Mouse (Mus musculus) small intestine, adult 2 months (tissue): ENCODE results near the gene Arhgap35. TPM values are rescaled to one million over a fixed set of nuclear protein-coding genes. Genes with fewer than 3 reads are reported as not detected.

Experiments
- H3K27ac ChIP-seq: fragments of 200-500 bp; 2 replicates; pipeline ENCODE4 v1.5.1; 2012; ENCODE audit warnings: low read depth, low read length, control low read depth, inconsistent platforms; ENCODE audit not compliant: insufficient read depth
- H3K27me3 ChIP-seq: fragments of 200-500 bp; 2 replicates; pipeline ENCODE4 v1.6.1; 2012; ENCODE audit warnings: mild to moderate bottlenecking, moderate library complexity, low read length, inconsistent platforms; ENCODE audit not compliant: control insufficient read depth, insufficient read depth
- H3K36me3 ChIP-seq: fragments of 200-500 bp; 2 replicates; pipeline ENCODE4 v1.6.1; 2012; ENCODE audit warnings: mild to moderate bottlenecking, low read length, control low read depth, inconsistent platforms; ENCODE audit not compliant: control insufficient read depth, insufficient read depth
- H3K4me1 ChIP-seq: fragments of 200-500 bp; 2 replicates; pipeline ENCODE4 v1.6.1; 2012; ENCODE audit warnings: low read length, inconsistent platforms, mixed read lengths; ENCODE audit not compliant: control insufficient read depth, insufficient read depth, insufficient read length
- H3K4me3 ChIP-seq: fragments of 200-500 bp; 2 replicates; pipeline ENCODE4 v1.5.1; 2012; ENCODE audit warnings: low read depth, mild to moderate bottlenecking, control low read depth, inconsistent platforms, low read length, moderate library complexity
- CTCF ChIP-seq: fragments of 200-500 bp; IDR thresholded peaks from 2 replicates; pipeline ENCODE4 v1.5.1; 2012; ENCODE audit warnings: low read depth, mild to moderate bottlenecking, control low read depth, inconsistent platforms, low read length, moderate library complexity, mixed read lengths; ENCODE audit not compliant: insufficient replicate concordance, insufficient read length; ENCODE audit errors: extremely low read depth
- POLR2A ChIP-seq: fragments of 200-500 bp; IDR thresholded peaks from 2 replicates; pipeline ENCODE4 v1.6.1; 2012; ENCODE audit warnings: low read depth, mild to moderate bottlenecking, control low read depth, inconsistent platforms, low read length, moderate library complexity
- WGBS: fragments of 180-500 bp; shearing (Covaris S2); methylation state at CpG from one replicate; pipeline ENCODE4 v1.1.7; 2018; 5-methylcytosine and 5-hydroxymethylcytosine counted together
- polyA plus RNA-seq: library from polyadenylated mRNA; depleted of rRNA; stranded (reverse); fragments of >200 nt; gene quantifications from 2 replicates; pipeline ENCODE4 v1.2.3, GENCODE M21; 2012

Gene Arhgap35
- polyA plus RNA-seq, 1 experiment: 11.6 TPM

DNA sequence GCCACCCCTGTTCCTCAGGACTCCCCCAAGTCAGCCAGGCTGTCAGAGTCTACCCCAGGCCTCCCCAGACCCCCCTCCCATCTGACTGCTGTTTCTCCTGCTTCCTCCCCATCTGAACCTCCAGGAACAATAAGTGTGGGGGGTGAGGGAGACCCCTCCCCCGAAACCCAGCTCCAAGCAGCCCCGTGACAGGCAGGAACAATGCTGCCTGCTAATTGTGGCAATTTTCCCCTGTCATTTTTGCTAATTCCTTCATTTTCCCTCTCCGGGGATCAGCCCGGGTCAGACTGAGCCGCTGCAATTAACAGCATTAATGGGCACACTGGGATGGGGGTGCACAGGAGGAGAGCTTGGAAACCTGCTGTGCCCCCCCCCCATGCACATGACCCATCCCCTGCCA, 146.7 kb downstream of the Arhgap35 start:
- Histone ChIP-seq H3K36me3 (no peaks in the 10 kb centered on the region), H3K27ac (no peak overlapping the region), H3K4me3 (no peak overlapping the region), H3K27me3 (peaks cover 11% of the 10 kb centered on the region; the same call in 1 of the 2 replicates), H3K4me1 (peaks cover 3% of the 10 kb centered on the region; the same call in 1 of the 2 replicates)
- WGBS: 45% methylated on average over 5 of the region's 5 CpGs
- TF ChIP-seq POLR2A (no peak), CTCF (no peak)

GRCm38 (mm10) chr7:16466565-16466964, 148.2 kb downstream of the Arhgap35 start:
- Histone ChIP-seq H3K4me1 (peaks cover 3% of the 10 kb centered on the region; the same call in 1 of the 2 replicates), H3K27ac (no peak overlapping the region), H3K36me3 (no peaks in the 10 kb centered on the region), H3K27me3 (peaks cover 3% of the 10 kb centered on the region; the same call in 1 of the 2 replicates), H3K4me3 (no peak overlapping the region)
- TF ChIP-seq POLR2A (no peak), CTCF (peak; percentile 48; the same call in 1 of the 2 replicates)
- 68% methylated on average over 4 of the region's 4 CpGs for WGBS

DNA sequence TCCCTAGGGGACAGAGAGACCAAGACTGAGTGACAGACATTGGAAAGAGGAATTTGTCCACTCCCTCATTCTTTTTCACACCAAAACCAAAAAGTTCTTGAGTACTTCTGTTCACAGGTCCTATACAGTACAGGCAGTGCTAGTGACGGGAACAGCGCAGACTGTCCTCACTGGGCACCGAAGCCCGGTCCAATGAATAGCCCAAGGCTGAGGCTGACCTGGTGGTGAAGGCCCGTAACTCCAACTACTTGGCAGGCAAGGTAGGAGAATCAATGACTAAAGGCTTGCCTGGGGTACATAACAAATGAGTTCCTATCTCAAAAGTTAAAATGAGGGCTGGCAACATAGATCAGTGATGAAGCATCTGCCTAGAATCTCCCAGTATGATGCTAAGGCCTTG, 149.2 kb downstream of the Arhgap35 start:
- WGBS: 93% methylated on average over 5 of the region's 5 CpGs
- Histone ChIP-seq H3K4me3 (no peak overlapping the region), H3K4me1 (peaks cover 3% of the 10 kb centered on the region; the same call in 1 of the 2 replicates), H3K27me3 (0 out of 2 replicates have a peak, but pooled peaks cover 2% of the 10 kb centered on the region), H3K36me3 (no peaks in the 10 kb centered on the region), H3K27ac (no peak overlapping the region)
- no peak for TF ChIP-seq CTCF
- no peak for TF ChIP-seq POLR2A

GRCm38 (mm10) chr7:16465160-16465559, 149.6 kb downstream of the Arhgap35 start:
- Histone ChIP-seq H3K4me1 (peaks cover 3% of the 10 kb centered on the region; the same call in 1 of the 2 replicates), H3K27ac (no peak overlapping the region), H3K27me3 (0 out of 2 replicates have a peak, but pooled peaks cover 2% of the 10 kb centered on the region), H3K4me3 (no peak overlapping the region), H3K36me3 (no peaks in the 10 kb centered on the region)
- WGBS: 5% methylated on average over 8 of the region's 8 CpGs
- peak; percentile 93; the same call in 1 of the 2 replicates for TF ChIP-seq CTCF
- TF ChIP-seq POLR2A: no peak

DNA sequence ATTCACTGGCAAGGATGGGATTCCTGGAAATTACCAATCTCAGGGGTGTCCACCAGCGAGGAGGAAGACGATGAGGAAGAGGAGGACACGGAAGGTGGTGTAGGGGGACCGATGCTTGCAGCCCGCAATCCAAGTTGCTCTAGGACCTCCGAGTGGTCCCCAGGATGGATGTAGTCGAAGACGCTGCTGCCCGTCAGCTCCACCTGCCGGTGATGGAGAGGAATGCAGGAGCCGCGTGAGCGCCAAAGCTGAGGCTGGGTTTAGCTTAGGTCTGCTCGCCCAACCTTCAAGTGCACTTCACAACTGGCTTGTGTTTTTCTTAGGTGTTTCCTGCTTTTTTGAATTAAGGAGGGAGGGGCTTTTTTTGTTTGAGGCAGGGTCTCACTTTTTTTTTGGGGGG, 151.6 kb downstream of the Arhgap35 start:
- Histone ChIP-seq H3K27ac (no peak overlapping the region), H3K36me3 (no peaks in the 10 kb centered on the region), H3K27me3 (0 out of 2 replicates have a peak, but pooled peaks cover 2% of the 10 kb centered on the region), H3K4me3 (no peak overlapping the region), H3K4me1 (no peaks in the 10 kb centered on the region)
- TF ChIP-seq CTCF: peak; percentile 95
- no peak for TF ChIP-seq POLR2A
- WGBS: 1% methylated on average over 14 of the region's 14 CpGs

GRCm38 (mm10) chr7:16461705-16462104, 153.1 kb downstream of the Arhgap35 start:
- Histone ChIP-seq H3K4me1 (no peaks in the 10 kb centered on the region), H3K4me3 (no peak overlapping the region), H3K27ac (no peak overlapping the region), H3K27me3 (0 out of 2 replicates have a peak, but pooled peaks cover 2% of the 10 kb centered on the region), H3K36me3 (no peaks in the 10 kb centered on the region)
- no peak for TF ChIP-seq POLR2A
- no peak for TF ChIP-seq CTCF
- WGBS: 68% methylated on average over 6 of the region's 6 CpGs

- no peak overlapping the region for H3K4me3 ChIP-seq
- no peaks in the 10 kb centered on the region for H3K27me3 ChIP-seq
- H3K27ac ChIP-seq: no peak overlapping the region
- no peaks in the 10 kb centered on the region for H3K36me3 ChIP-seq
- H3K4me1 ChIP-seq: no peaks in the 10 kb centered on the region
- 57% methylated on average over 6 of the region's 6 CpGs for WGBS
- TF ChIP-seq POLR2A (no peak), CTCF (no peak)
Observed at GRCm38 (mm10) chr7:16461151-16461550, 153.6 kb downstream of the Arhgap35 start.
